Mouse (Mus musculus): Measurements from ENCODE around the gene Zfp950. TPM values are rescaled to one million over a fixed set of nuclear protein-coding genes. Genes with fewer than 3 reads are reported as not detected.
A peak's percentile ranks its signal among the peaks of the same experiment; 100 is the strongest.

Zfp950 gene
- polyA plus RNA-seq, 1 experiment from 2014 or later, result 42.3 TPM

DNA sequence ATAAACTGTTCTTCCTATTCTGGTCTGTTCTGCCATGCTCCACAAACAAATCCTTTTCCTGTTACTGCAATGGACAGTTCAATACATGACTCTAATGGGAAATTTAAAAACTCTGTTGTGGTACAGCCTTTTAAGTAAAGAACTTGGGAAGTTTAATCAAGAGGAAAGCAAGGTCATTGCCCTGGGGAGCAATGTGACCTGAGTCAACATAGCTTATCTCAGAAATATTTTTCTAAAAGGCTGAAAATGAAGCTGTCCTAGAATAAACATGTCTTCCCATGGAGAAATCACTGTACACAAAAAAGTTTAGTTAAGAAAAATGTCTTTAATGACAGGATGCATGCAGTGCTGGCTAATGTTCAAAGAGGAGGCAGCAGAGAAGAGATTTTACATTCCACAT is 2.0 kb downstream of the Zfp950 start:
- H3K27me3 ChIP-seq (ENCODE audit: insufficient read depth, low read length), result no peaks in the 10 kb centered on the region
- H3K9me3 ChIP-seq (ENCODE audit: low read depth, low read length), result no peaks in the 10 kb centered on the region
- H3K4me2 ChIP-seq, result no peak overlapping the region
- 0 out of 2 replicates have a peak, but pooled peaks cover 4% of the 10 kb centered on the region for H3K4me1 ChIP-seq (ENCODE audit: insufficient read depth)
- no peaks in the 10 kb centered on the region for H3K36me3 ChIP-seq (ENCODE audit: insufficient read depth)
- H3K9ac ChIP-seq, result no peak overlapping the region
- H3K4me3 ChIP-seq (ENCODE audit: low read depth, low read length), result no peak overlapping the region
- DNase-seq, result no peak
- TF ChIP-seq CTCF (IDR thresholded peaks at IDR 0.05; ENCODE audit: low read depth), result no peak
- ATAC-seq (ENCODE audit: insufficient read depth), result no peak
- no peak overlapping the region for H3K27ac ChIP-seq (ENCODE audit: low read depth)

DNA sequence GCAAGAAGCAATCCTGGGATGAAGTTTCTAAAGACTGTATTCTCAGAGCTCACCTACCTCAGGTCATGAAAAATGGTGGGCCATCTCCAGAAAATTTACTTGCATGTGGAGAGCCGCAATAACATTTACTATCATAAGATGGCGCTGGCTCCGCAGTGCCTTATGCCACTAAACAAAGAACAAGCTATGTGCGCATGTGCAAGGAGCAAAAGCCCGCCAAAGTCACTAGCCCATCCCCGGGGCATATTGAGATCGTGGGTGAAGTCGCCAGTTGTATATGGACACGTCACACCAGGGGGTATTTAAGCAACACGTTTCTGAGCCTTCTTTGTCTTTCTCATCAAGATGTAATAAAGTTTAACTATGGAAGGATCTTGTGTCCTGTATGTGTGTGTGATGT is 9.5 kb downstream of the Zfp950 start:
- no peaks in the 10 kb centered on the region for H3K4me1 ChIP-seq (ENCODE audit: insufficient read depth)
- DNase-seq (no peak), ATAC-seq (ENCODE audit: insufficient read depth) (no peak)
- no peak overlapping the region for H3K4me3 ChIP-seq (ENCODE audit: low read depth, low read length)
- H3K9ac ChIP-seq, result no peak overlapping the region
- 89% methylated on average over 10 of the region's 10 CpGs for WGBS
- no peak overlapping the region for H3K27ac ChIP-seq (ENCODE audit: low read depth)
- TF ChIP-seq CTCF (IDR thresholded peaks at IDR 0.05; ENCODE audit: low read depth), result no peak
- H3K9me3 ChIP-seq (ENCODE audit: low read depth, low read length), result no peaks in the 10 kb centered on the region
- no peaks in the 10 kb centered on the region for H3K27me3 ChIP-seq (ENCODE audit: insufficient read depth, low read length)
- no peaks in the 10 kb centered on the region for H3K36me3 ChIP-seq (ENCODE audit: insufficient read depth)
- H3K4me2 ChIP-seq, result no peak overlapping the region

DNA sequence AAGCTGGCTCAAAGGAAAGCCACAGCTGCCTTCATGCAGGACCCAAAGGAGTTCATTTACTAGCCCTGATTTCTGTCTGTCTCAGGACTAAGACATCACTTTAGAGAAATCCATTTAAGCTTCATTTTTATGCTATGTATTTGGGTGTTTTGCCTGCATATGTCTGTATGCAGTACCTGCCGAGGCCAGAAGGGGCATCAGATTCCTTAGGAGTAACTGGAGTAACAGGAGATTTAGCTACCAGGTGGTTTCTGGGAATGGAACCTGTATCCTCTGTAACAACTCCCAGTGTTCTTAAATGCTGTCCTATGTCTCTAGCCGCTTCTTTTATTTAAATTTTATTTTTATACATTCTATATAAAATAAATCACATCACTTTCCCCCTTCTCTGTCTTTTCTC is 30.5 kb downstream of the Zfp950 start:
- TF ChIP-seq CTCF (IDR thresholded peaks at IDR 0.05; ENCODE audit: low read depth), result peak; percentile 44
- no peaks in the 10 kb centered on the region for H3K36me3 ChIP-seq (ENCODE audit: insufficient read depth)
- no peaks in the 10 kb centered on the region for H3K27me3 ChIP-seq (ENCODE audit: insufficient read depth, low read length)
- no peak overlapping the region for H3K27ac ChIP-seq (ENCODE audit: low read depth)
- DNase-seq (peak; percentile 10), ATAC-seq (ENCODE audit: insufficient read depth) (no peak)
- H3K4me2 ChIP-seq, result no peak overlapping the region
- 53% methylated on average over 2 of the region's 2 CpGs for WGBS
- H3K4me3 ChIP-seq (ENCODE audit: low read depth, low read length), result no peak overlapping the region
- no peaks in the 10 kb centered on the region for H3K4me1 ChIP-seq (ENCODE audit: insufficient read depth)
- no peak overlapping the region for H3K9ac ChIP-seq
- H3K9me3 ChIP-seq (ENCODE audit: low read depth, low read length), result no peaks in the 10 kb centered on the region; the same call in 1 of the 2 replicates

DNA sequence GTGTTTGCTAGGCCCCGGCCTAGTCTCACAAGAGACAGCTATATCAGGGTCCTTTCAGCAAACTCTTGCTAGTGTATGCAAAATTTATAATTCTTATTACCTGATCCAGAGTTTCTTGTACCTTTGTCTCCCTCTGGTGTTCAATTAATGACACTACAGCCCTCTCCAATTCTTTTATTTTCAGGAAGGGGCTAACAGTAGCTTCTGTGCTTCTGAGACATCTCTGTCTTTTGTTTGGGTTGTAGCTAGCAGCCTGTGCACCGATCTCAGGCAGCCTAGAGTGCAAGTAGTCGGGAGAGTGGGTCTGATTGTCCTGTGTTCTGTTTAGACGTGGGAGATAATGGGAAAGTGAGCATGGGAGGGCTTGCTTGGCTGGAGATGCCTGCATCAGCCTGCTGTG is 42.9 kb downstream of the Zfp950 start:
- H3K4me1 ChIP-seq (ENCODE audit: insufficient read depth), result no peaks in the 10 kb centered on the region
- no peaks in the 10 kb centered on the region for H3K9me3 ChIP-seq (ENCODE audit: low read depth, low read length)
- peak; percentile 75 for DNase-seq
- no peaks in the 10 kb centered on the region for H3K27me3 ChIP-seq (ENCODE audit: insufficient read depth, low read length)
- 0 out of 2 replicates have a peak, but pooled peaks cover 6% of the 10 kb centered on the region for H3K36me3 ChIP-seq (ENCODE audit: insufficient read depth)
- H3K4me2 ChIP-seq, result no peak overlapping the region
- H3K27ac ChIP-seq (ENCODE audit: low read depth), result no peak overlapping the region
- no peak overlapping the region for H3K4me3 ChIP-seq (ENCODE audit: low read depth, low read length)
- peak; percentile 71 for TF ChIP-seq CTCF (IDR thresholded peaks at IDR 0.05; ENCODE audit: low read depth)
- 22% methylated on average over 4 of the region's 4 CpGs for WGBS
- no peak for ATAC-seq (ENCODE audit: insufficient read depth)
- H3K9ac ChIP-seq, result no peak overlapping the region

DNA sequence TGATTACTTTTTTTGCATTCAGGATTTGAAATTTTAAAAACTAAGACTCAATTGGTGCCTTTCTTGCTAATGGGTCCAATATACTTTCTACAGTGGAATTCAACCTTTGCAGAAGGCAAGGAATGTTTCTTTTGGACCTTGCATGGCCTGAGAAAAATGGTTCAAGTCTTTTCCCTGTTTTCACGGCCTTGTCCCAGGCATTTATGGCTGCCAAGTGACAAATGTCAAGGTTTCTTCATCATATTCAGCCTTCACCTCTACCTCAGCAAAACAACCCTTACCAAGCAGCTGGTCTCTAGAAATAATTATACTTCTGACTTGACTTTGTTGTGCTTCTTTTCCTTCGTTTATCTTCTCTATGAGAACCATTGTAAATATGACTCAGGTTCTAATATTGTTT is 43.9 kb downstream of the Zfp950 start:
- Histone ChIP-seq H3K9ac (no peak overlapping the region), H3K27ac (ENCODE audit: low read depth) (no peak overlapping the region), H3K36me3 (ENCODE audit: insufficient read depth) (0 out of 2 replicates have a peak, but pooled peaks cover 6% of the 10 kb centered on the region), H3K27me3 (ENCODE audit: insufficient read depth, low read length) (no peaks in the 10 kb centered on the region), H3K4me2 (no peak overlapping the region), H3K4me1 (ENCODE audit: insufficient read depth) (no peaks in the 10 kb centered on the region), H3K4me3 (ENCODE audit: low read depth, low read length) (no peak overlapping the region), H3K9me3 (ENCODE audit: low read depth, low read length) (no peaks in the 10 kb centered on the region)
- ATAC-seq (ENCODE audit: insufficient read depth), result no peak
- WGBS, result 66% methylated on average over 2 of the region's 2 CpGs
- no peak for TF ChIP-seq CTCF (IDR thresholded peaks at IDR 0.05; ENCODE audit: low read depth)
- no peak for DNase-seq

DNA sequence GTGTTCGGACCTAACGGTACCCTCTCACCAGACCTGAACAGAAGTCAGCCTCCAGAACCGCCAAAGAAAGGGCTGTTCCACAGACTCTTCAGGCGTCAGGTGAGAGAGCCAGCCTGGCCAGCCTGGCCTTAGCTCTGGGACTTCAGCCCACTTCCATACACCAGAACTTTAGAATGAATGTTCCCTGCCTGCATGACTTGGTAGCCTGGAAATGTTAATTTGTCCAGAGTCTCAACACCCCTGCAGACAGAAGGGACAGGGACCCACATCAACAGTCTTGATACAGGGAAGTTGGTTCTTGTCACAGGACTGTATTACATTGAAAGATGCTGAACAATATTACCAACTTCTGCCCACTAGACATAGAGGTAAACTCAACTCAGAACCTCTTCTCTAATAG is 50.1 kb downstream of the Zfp950 start:
- no peaks in the 10 kb centered on the region for H3K27me3 ChIP-seq (ENCODE audit: insufficient read depth, low read length)
- 0 out of 2 replicates have a peak, but pooled peaks cover 10% of the 10 kb centered on the region for H3K36me3 ChIP-seq (ENCODE audit: insufficient read depth)
- no peak for TF ChIP-seq CTCF (IDR thresholded peaks at IDR 0.05; ENCODE audit: low read depth)
- no peaks in the 10 kb centered on the region for H3K4me1 ChIP-seq (ENCODE audit: insufficient read depth)
- DNase-seq (no peak), ATAC-seq (ENCODE audit: insufficient read depth) (no peak)
- no peak overlapping the region for H3K27ac ChIP-seq (ENCODE audit: low read depth)
- no peak overlapping the region for H3K4me2 ChIP-seq
- no peak overlapping the region for H3K4me3 ChIP-seq (ENCODE audit: low read depth, low read length)
- WGBS, result 87% methylated on average over 4 of the region's 4 CpGs
- no peak overlapping the region for H3K9ac ChIP-seq
- H3K9me3 ChIP-seq (ENCODE audit: low read depth, low read length), result no peaks in the 10 kb centered on the region

DNA sequence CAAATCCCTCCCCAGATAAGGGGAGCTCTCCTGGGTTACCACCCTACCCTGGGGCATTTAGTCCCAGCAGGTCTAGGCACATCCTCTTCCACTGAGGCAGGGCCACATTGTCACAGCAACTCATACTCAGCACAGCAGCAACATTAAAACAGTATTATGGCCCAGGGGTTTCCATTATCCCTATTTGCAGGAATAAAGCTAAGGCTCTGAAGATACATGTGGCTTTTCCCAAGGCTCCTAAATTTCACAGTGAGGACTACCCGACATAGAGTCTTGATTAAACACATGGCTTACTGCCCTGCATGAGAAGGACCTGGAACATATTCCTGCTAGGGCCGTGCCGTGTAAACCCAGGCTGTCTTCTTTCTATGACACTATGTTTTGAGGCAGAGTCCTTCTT is 51.6 kb downstream of the Zfp950 start:
- Histone ChIP-seq H3K27me3 (ENCODE audit: insufficient read depth, low read length) (no peaks in the 10 kb centered on the region), H3K36me3 (ENCODE audit: insufficient read depth) (0 out of 2 replicates have a peak, but pooled peaks cover 4% of the 10 kb centered on the region), H3K27ac (ENCODE audit: low read depth) (no peak overlapping the region), H3K9me3 (ENCODE audit: low read depth, low read length) (no peaks in the 10 kb centered on the region), H3K4me2 (no peak overlapping the region), H3K4me1 (ENCODE audit: insufficient read depth) (no peaks in the 10 kb centered on the region), H3K9ac (no peak overlapping the region), H3K4me3 (ENCODE audit: low read depth, low read length) (no peak overlapping the region)
- no peak for TF ChIP-seq CTCF (IDR thresholded peaks at IDR 0.05; ENCODE audit: low read depth)
- WGBS, result 92% methylated on average over 3 of the region's 3 CpGs
- no peak for ATAC-seq (ENCODE audit: insufficient read depth)
- no peak for DNase-seq

DNA sequence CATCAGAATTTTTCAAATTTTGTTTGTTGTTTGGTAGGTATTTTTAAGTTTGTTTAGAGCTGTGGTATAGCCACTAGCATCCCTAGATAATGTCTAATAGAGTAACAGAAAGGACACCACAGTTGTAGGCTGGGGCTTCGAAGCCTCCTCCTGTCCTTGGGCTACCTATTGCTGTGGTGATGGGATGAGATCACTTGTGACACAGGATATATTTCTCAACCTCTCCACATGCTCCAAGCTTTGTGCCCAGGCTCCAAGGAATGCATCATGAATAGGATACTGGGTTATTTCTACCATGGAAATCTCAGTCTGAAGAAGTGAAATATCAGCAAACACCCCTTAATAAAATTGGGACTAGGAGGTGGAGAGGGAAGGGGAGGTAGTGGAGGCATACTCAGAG is 52.9 kb downstream of the Zfp950 start:
- no peak overlapping the region for H3K4me3 ChIP-seq (ENCODE audit: low read depth, low read length)
- H3K36me3 ChIP-seq (ENCODE audit: insufficient read depth), result 0 out of 2 replicates have a peak, but pooled peaks cover 6% of the 10 kb centered on the region
- no peak overlapping the region for H3K9ac ChIP-seq
- H3K9me3 ChIP-seq (ENCODE audit: low read depth, low read length), result no peaks in the 10 kb centered on the region
- H3K27me3 ChIP-seq (ENCODE audit: insufficient read depth, low read length), result no peaks in the 10 kb centered on the region
- H3K4me2 ChIP-seq, result no peak overlapping the region
- no peak for DNase-seq
- no peak for TF ChIP-seq CTCF (IDR thresholded peaks at IDR 0.05; ENCODE audit: low read depth)
- 88% methylated on average over 1 of the region's 1 CpGs for WGBS
- no peaks in the 10 kb centered on the region for H3K4me1 ChIP-seq (ENCODE audit: insufficient read depth)
- ATAC-seq (ENCODE audit: insufficient read depth), result no peak
- no peak overlapping the region for H3K27ac ChIP-seq (ENCODE audit: low read depth)

All from lung, embryonic 14.5 days (tissue).